Mouse (Mus musculus) forebrain, embryonic 15.5 days (tissue): ENCODE data around the gene C1qa. TPM values are rescaled to one million over a fixed set of nuclear protein-coding genes. Genes with fewer than 3 reads are reported as not detected.

Experiments
- ATAC-seq: fragments of 200-750 bp; cut with Nextera tagmentation; replicated peaks from 2 replicates; pipeline ENCODE4 v1.8.0; 2017; ENCODE audit warnings: mild to moderate bottlenecking, moderate TSS enrichment, moderate library complexity
- H3K27ac ChIP-seq: fragments of 300-500 bp; sonication (generic); replicated peaks from 2 replicates; pipeline ENCODE4 v1.5.1; 2015; ENCODE audit warnings: mild to moderate bottlenecking, inconsistent platforms
- H3K27me3 ChIP-seq: fragments of 300-500 bp; sonication (generic); 2 replicates; pipeline ENCODE4 v1.6.1; 2015; ENCODE audit warnings: inconsistent platforms
- H3K36me3 ChIP-seq: fragments of 300-500 bp; sonication (generic); 2 replicates; pipeline ENCODE4 v1.6.1; 2015; ENCODE audit warnings: mild to moderate bottlenecking, inconsistent platforms
- H3K4me1 ChIP-seq: fragments of 300-500 bp; sonication (generic); 2 replicates; pipeline ENCODE4 v1.6.1; 2015; ENCODE audit warnings: inconsistent platforms
- H3K4me2 ChIP-seq: fragments of 300-500 bp; sonication (generic); replicated peaks from 2 replicates; pipeline ENCODE4 v1.6.1; 2015; ENCODE audit warnings: mild to moderate bottlenecking, inconsistent platforms
- H3K4me3 ChIP-seq: fragments of 300-500 bp; sonication (generic); 2 replicates; pipeline ENCODE4 v1.5.1; 2015; ENCODE audit warnings: mild to moderate bottlenecking, inconsistent platforms
- H3K9ac ChIP-seq: fragments of 300-500 bp; sonication (generic); replicated peaks from 2 replicates; pipeline ENCODE4 v1.6.1; 2015; ENCODE audit warnings: mild to moderate bottlenecking, inconsistent platforms
- H3K9me3 ChIP-seq: fragments of 300-500 bp; sonication (generic); 2 replicates; pipeline ENCODE4 v1.6.1; 2016; ENCODE audit warnings: inconsistent platforms
- WGBS: fragments of 180-500 bp; shearing (Covaris S2); methylation state at CpG from one replicate; pipeline ENCODE4 v1.1.7; 2015; ENCODE audit warnings: mixed read lengths; 5-methylcytosine and 5-hydroxymethylcytosine counted together
- polyA plus RNA-seq: library from polyadenylated mRNA; unstranded; fragments of >200 nt; fragmentation: Nextera tagmentation; extraction: Ambion mirVana; gene quantifications from 2 replicates; pipeline ENCODE4 v1.2.1, GENCODE M21; 2015

C1qa gene
- polyA plus RNA-seq = 22.0 and 23.3 TPM in 2 replicates

- no peak within 1 kb of the TSS for H3K27ac ChIP-seq
- H3K4me1 ChIP-seq = 0 out of 2 replicates have a peak, but pooled peaks cover 6% of the 10 kb centered on the region
- 76% methylated on average over 9 of the region's 9 CpGs for WGBS
- no peak within 1 kb of the TSS for H3K9ac ChIP-seq
- no peaks in the 10 kb centered on the region for H3K36me3 ChIP-seq
- ATAC-seq = no peak
- H3K27me3 ChIP-seq = peaks cover 26% of the 10 kb centered on the region; the same call in 1 of the 2 replicates
- no peak within 1 kb of the TSS for H3K4me2 ChIP-seq
- H3K9me3 ChIP-seq = no peaks in the 10 kb centered on the region
- H3K4me3 ChIP-seq = no peak within 1 kb of the TSS
Measured at GRCm38 (mm10) chr4:136898637-136899036, at the start of gene C1qa. Gene C1qa (minus strand): TSS chr4:136898803.

DNA sequence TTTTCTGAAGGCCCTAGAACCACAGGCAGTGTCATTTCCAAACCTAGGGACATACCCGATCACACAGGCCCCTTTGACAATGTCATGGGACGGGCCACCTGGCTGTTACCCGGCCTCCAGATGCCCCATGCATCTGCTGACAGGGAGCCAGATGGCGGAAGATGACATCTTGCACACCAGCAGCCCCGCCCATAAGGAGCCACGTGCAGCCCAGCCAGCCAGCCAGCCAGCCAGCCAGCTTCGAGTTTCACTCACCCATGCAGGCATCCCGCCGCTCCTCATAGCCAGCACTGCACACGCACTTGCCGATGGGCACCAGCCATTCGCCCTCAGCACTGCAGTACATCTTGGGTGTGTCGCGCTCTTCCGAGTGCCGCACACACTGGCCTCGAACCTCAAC is 46.8 kb upstream of the C1qa start:
- H3K9ac ChIP-seq = no peak overlapping the region
- no peak overlapping the region for H3K4me2 ChIP-seq
- H3K36me3 ChIP-seq = no peaks in the 10 kb centered on the region
- ATAC-seq = no peak
- H3K4me1 ChIP-seq = peaks cover 17% of the 10 kb centered on the region
- no peaks in the 10 kb centered on the region for H3K9me3 ChIP-seq
- 69% methylated on average over 17 of the region's 17 CpGs for WGBS
- no peak overlapping the region for H3K4me3 ChIP-seq
- H3K27me3 ChIP-seq = no peaks in the 10 kb centered on the region
- no peak overlapping the region for H3K27ac ChIP-seq

GRCm38 (mm10) chr4:136944558-136945350 is 46.2 kb upstream of the C1qa start:
- Histone ChIP-seq H3K9ac (no peak overlapping the region), H3K36me3 (no peaks in the 10 kb centered on the region), H3K4me2 (no peak overlapping the region), H3K27me3 (no peaks in the 10 kb centered on the region), H3K27ac (no peak overlapping the region), H3K4me3 (no peak overlapping the region), H3K9me3 (no peaks in the 10 kb centered on the region), H3K4me1 (peaks cover 17% of the 10 kb centered on the region)
- 66% methylated on average over 11 of the region's 11 CpGs for WGBS
- no peak for ATAC-seq

DNA sequence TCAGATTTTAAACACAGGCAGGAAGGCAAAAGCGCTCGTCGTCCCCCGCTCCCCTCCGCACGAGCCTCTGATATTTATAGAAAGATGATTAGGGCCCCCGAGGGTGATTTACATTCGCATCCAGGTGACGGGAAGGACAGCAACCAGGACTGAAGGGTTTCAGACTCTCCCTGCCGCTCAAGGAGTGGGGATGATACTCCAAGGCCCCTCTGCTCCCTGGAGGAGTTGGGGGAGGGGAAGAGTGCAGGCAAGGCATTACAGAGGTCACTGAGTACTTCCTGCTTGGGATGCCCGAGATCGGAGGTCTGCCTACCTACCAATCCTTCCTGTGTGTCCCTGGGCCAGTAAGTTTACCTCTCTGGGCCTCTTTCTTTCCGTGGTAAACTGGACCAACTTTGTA is 44.6 kb upstream of the C1qa start:
- H3K9me3 ChIP-seq = no peaks in the 10 kb centered on the region
- peaks cover 17% of the 10 kb centered on the region for H3K4me1 ChIP-seq
- no peak overlapping the region for H3K9ac ChIP-seq
- no peaks in the 10 kb centered on the region for H3K36me3 ChIP-seq
- H3K4me3 ChIP-seq = no peak overlapping the region
- ATAC-seq = no peak
- H3K27ac ChIP-seq = no peak overlapping the region
- WGBS = 30% methylated on average over 13 of the region's 13 CpGs
- H3K4me2 ChIP-seq = no peak overlapping the region
- H3K27me3 ChIP-seq = no peaks in the 10 kb centered on the region

- 23% methylated on average over 18 of the region's 18 CpGs for WGBS
- ATAC-seq = no peak
- no peak overlapping the region for H3K9ac ChIP-seq
Measured at GRCm38 (mm10) chr4:136942761-136943160, 44.2 kb upstream of the C1qa start.

GRCm38 (mm10) chr4:136937935-136938334 is 39.3 kb upstream of the C1qa start:
- Histone ChIP-seq H3K36me3 (no peaks in the 10 kb centered on the region), H3K4me3 (no peak overlapping the region), H3K9ac (no peak overlapping the region), H3K27me3 (no peaks in the 10 kb centered on the region), H3K27ac (no peak overlapping the region), H3K9me3 (no peaks in the 10 kb centered on the region), H3K4me2 (no peak overlapping the region), H3K4me1 (peaks cover 10% of the 10 kb centered on the region)
- no peak for ATAC-seq
- WGBS = 88% methylated on average over 5 of the region's 5 CpGs

More at GRCm38 (mm10) chr4:136942761-136943160, 44.2 kb upstream of the C1qa start:
- H3K36me3 ChIP-seq = no peaks in the 10 kb centered on the region
- H3K4me1 ChIP-seq = peaks cover 17% of the 10 kb centered on the region
- no peak overlapping the region for H3K4me3 ChIP-seq
- no peaks in the 10 kb centered on the region for H3K27me3 ChIP-seq
- no peak overlapping the region for H3K27ac ChIP-seq
- no peak overlapping the region for H3K4me2 ChIP-seq
- H3K9me3 ChIP-seq = no peaks in the 10 kb centered on the region

GRCm38 (mm10) chr4:136937344-136937743 is 38.7 kb upstream of the C1qa start:
- H3K9ac ChIP-seq = no peak overlapping the region
- no peak for ATAC-seq
- 76% methylated on average over 4 of the region's 4 CpGs for WGBS
- no peaks in the 10 kb centered on the region for H3K9me3 ChIP-seq
- H3K36me3 ChIP-seq = no peaks in the 10 kb centered on the region
- no peak overlapping the region for H3K4me3 ChIP-seq
- peaks cover 4% of the 10 kb centered on the region; the same call in 1 of the 2 replicates for H3K4me1 ChIP-seq
- no peaks in the 10 kb centered on the region for H3K27me3 ChIP-seq
- no peak overlapping the region for H3K27ac ChIP-seq
- H3K4me2 ChIP-seq = no peak overlapping the region

DNA sequence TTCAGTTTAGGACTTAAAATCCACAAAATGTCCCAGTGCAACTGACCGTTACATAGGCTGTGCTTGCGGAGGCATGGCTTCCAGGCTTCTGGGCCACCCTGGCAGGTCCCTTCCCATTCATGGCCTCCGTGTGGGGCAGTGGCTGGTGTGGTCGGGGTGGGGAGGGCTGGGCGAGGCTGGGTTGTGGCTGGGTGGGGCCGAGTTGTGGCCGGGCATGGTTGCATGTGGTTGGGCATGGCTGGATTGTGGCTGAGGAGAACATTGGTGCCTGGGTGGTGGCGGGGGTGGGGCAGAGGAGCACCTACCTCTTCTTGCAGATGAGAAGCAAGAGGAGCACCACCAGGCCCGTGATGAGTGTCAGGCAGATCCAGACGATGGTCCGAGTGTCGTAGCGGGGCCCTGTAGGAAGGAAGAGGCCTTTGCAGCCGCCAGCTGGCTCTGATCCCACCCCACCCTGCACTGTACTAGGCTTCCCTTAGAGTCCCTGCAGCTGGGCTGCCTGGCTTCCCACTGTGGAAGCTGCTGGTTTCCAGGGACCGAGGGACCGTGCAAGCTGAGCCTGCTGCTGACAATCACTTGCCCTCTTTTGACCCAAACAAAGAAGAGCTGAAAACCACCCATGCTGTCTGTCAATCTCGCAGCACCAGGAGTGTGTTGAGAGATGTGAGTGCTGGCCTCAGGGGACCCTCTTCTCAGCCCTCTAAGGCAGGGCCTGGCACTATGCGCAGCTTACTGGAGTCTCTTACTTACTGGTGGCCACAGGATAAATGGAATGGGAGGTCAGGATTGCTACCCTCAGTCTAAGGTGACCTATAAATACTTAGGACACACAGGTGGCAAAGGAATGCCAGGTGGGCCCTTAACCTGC is 36.4 kb upstream of the C1qa start:
- Histone ChIP-seq H3K36me3 (no peaks in the 10 kb centered on the region), H3K4me2 (no peak overlapping the region), H3K4me1 (peaks cover 3% of the 10 kb centered on the region; the same call in 1 of the 2 replicates), H3K4me3 (no peak overlapping the region), H3K9ac (no peak overlapping the region), H3K27me3 (no peaks in the 10 kb centered on the region), H3K9me3 (no peaks in the 10 kb centered on the region), H3K27ac (no peak overlapping the region)
- WGBS = 46% methylated on average over 18 of the region's 18 CpGs
- 0 out of 2 replicates have a peak, but pooled peaks have one; percentile 51 for ATAC-seq

- peaks cover 13% of the 10 kb centered on the region; the same call in 1 of the 2 replicates for H3K27me3 ChIP-seq
- ATAC-seq = no peak
- 91% methylated on average over 8 of the region's 8 CpGs for WGBS
Measured at GRCm38 (mm10) chr4:136930474-136930873, 31.9 kb upstream of the C1qa start.

GRCm38 (mm10) chr4:136928928-136929327 is 30.3 kb upstream of the C1qa start:
- no peak overlapping the region for H3K4me2 ChIP-seq
- ATAC-seq = no peak
- H3K4me3 ChIP-seq = no peak overlapping the region
- H3K4me1 ChIP-seq = no peaks in the 10 kb centered on the region
- peaks cover 13% of the 10 kb centered on the region; the same call in 1 of the 2 replicates for H3K27me3 ChIP-seq
- H3K36me3 ChIP-seq = no peaks in the 10 kb centered on the region
- WGBS = 3% methylated on average over 5 of the region's 5 CpGs
- no peaks in the 10 kb centered on the region for H3K9me3 ChIP-seq
- no peak overlapping the region for H3K9ac ChIP-seq
- no peak overlapping the region for H3K27ac ChIP-seq

More at GRCm38 (mm10) chr4:136930474-136930873, 31.9 kb upstream of the C1qa start:
- Histone ChIP-seq H3K9me3 (no peaks in the 10 kb centered on the region), H3K4me2 (no peak overlapping the region), H3K36me3 (no peaks in the 10 kb centered on the region), H3K27ac (no peak overlapping the region), H3K4me3 (no peak overlapping the region), H3K4me1 (peaks cover 3% of the 10 kb centered on the region; the same call in 1 of the 2 replicates), H3K9ac (no peak overlapping the region)

GRCm38 (mm10) chr4:136925804-136926203 is 27.2 kb upstream of the C1qa start:
- Histone ChIP-seq H3K4me1 (no peaks in the 10 kb centered on the region), H3K9me3 (no peaks in the 10 kb centered on the region), H3K27me3 (peaks cover 24% of the 10 kb centered on the region), H3K9ac (no peak overlapping the region), H3K4me2 (no peak overlapping the region), H3K27ac (no peak overlapping the region), H3K36me3 (no peaks in the 10 kb centered on the region), H3K4me3 (no peak overlapping the region)
- 2% methylated on average over 15 of the region's 15 CpGs for WGBS
- no peak for ATAC-seq

DNA sequence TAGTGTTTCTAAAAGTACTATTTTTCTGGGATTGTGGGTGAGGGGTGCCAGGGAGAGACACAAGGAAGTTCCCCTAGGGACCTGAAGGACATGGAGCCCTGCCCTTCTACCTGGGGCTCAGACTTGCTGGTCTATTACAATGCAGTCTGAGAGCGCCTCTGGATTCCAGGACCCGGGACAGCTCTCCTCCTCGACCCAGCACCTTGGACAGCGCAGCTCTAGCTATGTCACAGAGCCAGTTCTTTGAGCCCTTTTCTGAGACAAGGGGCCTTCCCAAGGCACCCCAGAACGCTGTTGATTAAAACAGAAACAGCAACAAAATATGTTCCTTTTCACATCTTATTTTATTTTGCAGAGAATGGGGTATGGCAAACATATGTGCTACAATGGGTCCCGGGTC is 25.9 kb upstream of the C1qa start:
- H3K36me3 ChIP-seq = no peaks in the 10 kb centered on the region
- H3K9ac ChIP-seq = no peak overlapping the region
- no peaks in the 10 kb centered on the region for H3K4me1 ChIP-seq
- H3K4me2 ChIP-seq = no peak overlapping the region
- 7% methylated on average over 6 of the region's 6 CpGs for WGBS
- no peaks in the 10 kb centered on the region for H3K9me3 ChIP-seq
- peaks cover 24% of the 10 kb centered on the region for H3K27me3 ChIP-seq
- H3K4me3 ChIP-seq = no peak overlapping the region
- ATAC-seq = no peak
- no peak overlapping the region for H3K27ac ChIP-seq
